Mouse (Mus musculus) midbrain, embryonic 16.5 days (tissue): ENCODE measurements around the gene Hgfac. TPM values are rescaled to one million over a fixed set of nuclear protein-coding genes. Genes with fewer than 3 reads are reported as not detected.

Source experiments
- ATAC-seq: fragments of 200-750 bp; cut with Nextera tagmentation; 2 replicates; pipeline ENCODE4 v1.8.0; 2017; ENCODE audit warnings: moderate TSS enrichment
- H3K27ac ChIP-seq: fragments of 300-500 bp; sonication (generic); 2 replicates; pipeline ENCODE4 v1.5.1; 2014; ENCODE audit warnings: mild to moderate bottlenecking, low read length, mixed read lengths
- H3K27me3 ChIP-seq: fragments of 300-500 bp; sonication (generic); 2 replicates; pipeline ENCODE4 v1.6.1; 2014; ENCODE audit warnings: low read depth, low read length, mixed read lengths; ENCODE audit not compliant: control insufficient read depth, insufficient read depth
- H3K36me3 ChIP-seq: fragments of 300-500 bp; sonication (generic); 2 replicates; pipeline ENCODE4 v1.6.1; 2014; ENCODE audit warnings: mild to moderate bottlenecking, low read length, moderate library complexity, mixed read lengths; ENCODE audit not compliant: control insufficient read depth, insufficient read depth
- H3K4me1 ChIP-seq: fragments of 300-500 bp; sonication (generic); 2 replicates; pipeline ENCODE4 v1.6.1; 2014; ENCODE audit warnings: mild to moderate bottlenecking, low read length, mixed read lengths; ENCODE audit not compliant: control insufficient read depth, insufficient read depth
- H3K4me2 ChIP-seq: fragments of 300-500 bp; sonication (generic); 2 replicates; pipeline ENCODE4 v1.6.1; 2014; ENCODE audit warnings: mild to moderate bottlenecking, low read length, mixed read lengths
- H3K4me3 ChIP-seq: fragments of 300-500 bp; sonication (generic); 2 replicates; pipeline ENCODE4 v1.5.1; 2014; ENCODE audit warnings: low read depth, mild to moderate bottlenecking, low read length, moderate library complexity, mixed read lengths
- H3K9ac ChIP-seq: fragments of 300-500 bp; sonication (generic); 2 replicates; pipeline ENCODE4 v1.6.1; 2014; ENCODE audit warnings: low read depth, low read length, mixed read lengths
- H3K9me3 ChIP-seq: fragments of 300-500 bp; sonication (generic); replicated peaks from 2 replicates; pipeline ENCODE4 v1.6.1; 2014; ENCODE audit warnings: mild to moderate bottlenecking, low read length, mixed read lengths; ENCODE audit not compliant: control insufficient read depth, poor library complexity, severe bottlenecking
- WGBS: fragments of 180-500 bp; shearing (Covaris S2); extraction: QIAGEN DNeasy Blood & Tissue Kit; methylation state at CpG from one replicate; pipeline ENCODE4 v1.1.7; 2014; 5-methylcytosine and 5-hydroxymethylcytosine counted together
- polyA plus RNA-seq: library from polyadenylated mRNA; unstranded; fragments of >200 nt; fragmentation: Nextera tagmentation; extraction: Ambion mirVana; gene quantifications from 2 replicates; pipeline ENCODE4 v1.2.1, GENCODE M21; 2015

Hgfac gene
- polyA plus RNA-seq, 1 experiment from 2014 or later, result 0.16 TPM

- no peak overlapping the region for H3K27ac ChIP-seq
- WGBS, result 90% methylated on average over 6 of the region's 6 CpGs
- peaks cover 4% of the 10 kb centered on the region; the same call in 1 of the 2 replicates for H3K36me3 ChIP-seq
- no peaks in the 10 kb centered on the region for H3K27me3 ChIP-seq
- no peaks in the 10 kb centered on the region for H3K9me3 ChIP-seq
- no peak overlapping the region for H3K4me3 ChIP-seq
- H3K4me2 ChIP-seq, result no peak overlapping the region
- H3K4me1 ChIP-seq, result no peaks in the 10 kb centered on the region; the same call in 1 of the 2 replicates
- no peak overlapping the region for H3K9ac ChIP-seq
- no peak for ATAC-seq
These were observed 30.5 kb downstream of the Hgfac start for GRCm38 (mm10) chr5:35071855-35072254.

- Histone ChIP-seq H3K4me2 (no peak overlapping the region), H3K27ac (no peak overlapping the region), H3K9ac (no peak overlapping the region), H3K9me3 (no peaks in the 10 kb centered on the region), H3K4me3 (no peak overlapping the region), H3K36me3 (peaks cover 4% of the 10 kb centered on the region; the same call in 1 of the 2 replicates), H3K4me1 (no peaks in the 10 kb centered on the region; the same call in 1 of the 2 replicates), H3K27me3 (no peaks in the 10 kb centered on the region)
- 76% methylated on average over 11 of the region's 11 CpGs for WGBS
- ATAC-seq, result no peak
These were observed 31.9 kb downstream of the Hgfac start for GRCm38 (mm10) chr5:35073235-35073634.

DNA sequence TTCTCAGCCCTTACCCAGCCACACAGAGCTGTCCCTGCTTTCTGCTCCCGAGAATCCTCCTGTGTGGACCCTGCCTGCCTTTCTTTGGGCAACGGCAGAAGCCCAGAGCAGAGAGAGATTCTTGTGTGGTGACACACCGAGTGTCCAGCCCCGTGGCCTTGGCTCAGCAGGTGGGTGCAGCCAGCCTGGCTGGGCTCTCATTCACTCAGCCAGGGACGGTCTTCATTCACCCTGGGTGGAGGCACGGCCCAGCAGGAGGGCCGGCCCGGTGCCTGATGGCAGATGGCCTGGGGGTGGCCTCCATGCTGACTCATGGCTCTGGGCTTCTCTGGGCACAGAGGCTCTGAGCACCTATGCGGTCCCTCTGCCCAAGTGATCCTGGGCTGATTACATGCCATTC, 32.7 kb downstream of the Hgfac start:
- Histone ChIP-seq H3K4me2 (no peak overlapping the region), H3K36me3 (peaks cover 4% of the 10 kb centered on the region; the same call in 1 of the 2 replicates), H3K27me3 (no peaks in the 10 kb centered on the region), H3K27ac (no peak overlapping the region), H3K9me3 (no peaks in the 10 kb centered on the region), H3K9ac (no peak overlapping the region), H3K4me3 (no peak overlapping the region), H3K4me1 (no peaks in the 10 kb centered on the region; the same call in 1 of the 2 replicates)
- ATAC-seq, result no peak
- WGBS, result 61% methylated on average over 9 of the region's 9 CpGs

DNA sequence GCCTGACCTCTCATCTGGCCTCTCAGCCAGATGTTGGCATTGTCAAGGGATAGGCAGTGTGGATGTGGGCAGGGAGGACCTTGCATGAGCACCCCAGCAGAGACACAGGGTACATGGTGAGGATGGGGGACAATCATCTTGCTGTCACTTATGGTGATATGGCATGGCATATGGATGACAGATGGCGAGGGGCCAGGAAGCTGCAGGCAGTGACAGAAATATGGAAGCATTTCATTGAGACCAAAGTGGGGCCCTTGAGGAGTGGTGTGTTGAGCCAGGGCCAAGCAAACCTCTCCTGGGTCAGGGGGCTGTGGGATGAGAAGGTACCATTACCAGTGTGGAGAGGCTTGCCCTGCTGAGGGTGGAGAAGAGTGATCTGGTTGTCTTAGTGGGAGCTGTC, 35.1 kb downstream of the Hgfac start:
- Histone ChIP-seq H3K9ac (no peak overlapping the region), H3K4me1 (no peaks in the 10 kb centered on the region), H3K27me3 (peaks cover 2% of the 10 kb centered on the region; the same call in 1 of the 2 replicates), H3K4me3 (no peak overlapping the region), H3K4me2 (no peak overlapping the region), H3K9me3 (no peaks in the 10 kb centered on the region), H3K36me3 (peaks cover 4% of the 10 kb centered on the region; the same call in 1 of the 2 replicates), H3K27ac (no peak overlapping the region)
- no peak for ATAC-seq
- 93% methylated on average over 1 of the region's 1 CpGs for WGBS

DNA sequence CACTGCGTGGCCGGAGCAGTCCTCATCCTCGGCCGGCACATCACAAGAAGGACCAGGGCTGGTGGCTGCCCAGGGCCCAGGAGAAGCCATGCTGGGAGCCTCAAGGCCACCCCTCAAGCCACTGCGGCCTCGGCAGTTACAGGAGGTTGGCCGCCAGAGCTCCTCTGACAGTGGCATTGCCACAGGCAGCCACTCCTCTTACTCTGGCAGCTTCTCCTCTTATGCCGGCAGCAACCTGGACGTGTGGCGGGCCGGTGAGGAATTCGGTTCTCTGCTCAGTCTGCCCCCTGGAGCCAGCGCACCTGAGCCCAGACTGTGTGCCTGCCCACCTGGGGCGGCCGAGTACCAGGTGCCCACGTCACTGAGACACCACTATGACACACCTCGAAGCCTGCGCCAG, 37.8 kb downstream of the Hgfac start:
- Histone ChIP-seq H3K9me3 (no peaks in the 10 kb centered on the region), H3K27ac (no peak overlapping the region), H3K36me3 (peaks cover 4% of the 10 kb centered on the region; the same call in 1 of the 2 replicates), H3K4me2 (no peak overlapping the region), H3K27me3 (peaks cover 2% of the 10 kb centered on the region; the same call in 1 of the 2 replicates), H3K4me1 (no peaks in the 10 kb centered on the region), H3K4me3 (no peak overlapping the region), H3K9ac (no peak overlapping the region)
- WGBS, result 31% methylated on average over 18 of the region's 18 CpGs
- no peak for ATAC-seq

GRCm38 (mm10) chr5:35084913-35085312, 43.6 kb downstream of the Hgfac start:
- 0 out of 2 replicates have a peak overlapping the region, but pooled peaks have one; percentile 10 for H3K9ac ChIP-seq
- 72% methylated on average over 3 of the region's 3 CpGs for WGBS
- H3K27me3 ChIP-seq, result no peaks in the 10 kb centered on the region

DNA sequence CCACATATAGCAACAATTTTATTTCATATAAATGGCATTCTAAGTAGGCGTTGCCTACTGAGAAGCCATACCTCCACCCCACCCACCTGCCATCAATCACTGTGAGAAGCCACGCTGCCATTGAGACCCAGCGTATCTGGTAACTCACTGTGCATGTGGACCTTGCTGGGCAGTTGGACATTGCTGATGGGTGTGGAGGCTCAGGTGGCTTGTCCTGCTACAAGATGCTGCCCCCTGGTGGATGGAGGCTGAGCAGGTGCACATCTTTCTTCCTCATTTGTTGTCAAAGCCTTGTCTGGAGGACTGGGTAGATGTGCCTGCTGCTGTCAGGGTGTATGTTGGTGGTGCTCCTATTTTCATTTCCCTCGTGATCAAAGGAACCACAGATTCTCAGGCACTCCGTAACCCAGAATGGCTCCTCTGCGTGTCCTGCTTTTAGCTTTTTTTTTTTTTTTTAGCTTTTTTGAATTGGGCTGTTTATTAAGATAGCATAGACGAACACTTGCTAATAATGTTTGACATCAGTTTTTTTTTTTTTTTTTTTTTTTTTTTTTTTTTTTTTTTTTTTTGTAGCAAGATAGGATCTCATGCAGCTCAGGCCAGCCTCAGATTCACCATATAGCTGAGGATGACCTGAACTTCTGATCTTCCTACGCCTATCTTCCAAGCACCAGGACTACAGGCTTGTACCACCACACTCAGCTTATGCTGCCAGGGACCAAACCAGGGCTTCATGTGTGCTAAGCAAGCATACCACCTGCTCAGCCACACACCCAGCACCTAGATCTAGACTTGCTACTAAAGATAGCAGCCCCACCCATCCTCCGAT, 47.7 kb downstream of the Hgfac start:
- H3K9ac ChIP-seq, result no peak overlapping the region
- peaks cover 13% of the 10 kb centered on the region for H3K36me3 ChIP-seq
- WGBS, result 70% methylated on average over 9 of the region's 9 CpGs
- H3K27ac ChIP-seq, result no peak overlapping the region
- ATAC-seq, result no peak
- no peak overlapping the region for H3K4me3 ChIP-seq
- H3K4me2 ChIP-seq, result no peak overlapping the region
- H3K9me3 ChIP-seq, result no peaks in the 10 kb centered on the region
- H3K4me1 ChIP-seq, result no peaks in the 10 kb centered on the region
- no peaks in the 10 kb centered on the region for H3K27me3 ChIP-seq

More at GRCm38 (mm10) chr5:35084913-35085312, 43.6 kb downstream of the Hgfac start:
- Histone ChIP-seq H3K4me2 (no peak overlapping the region), H3K9me3 (no peaks in the 10 kb centered on the region), H3K36me3 (no peaks in the 10 kb centered on the region), H3K27ac (no peak overlapping the region), H3K4me1 (no peaks in the 10 kb centered on the region), H3K4me3 (no peak overlapping the region)
- no peak for ATAC-seq

- no peak overlapping the region for H3K4me3 ChIP-seq
- no peak for ATAC-seq
- no peaks in the 10 kb centered on the region for H3K9me3 ChIP-seq
- no peaks in the 10 kb centered on the region for H3K27me3 ChIP-seq
- no peak overlapping the region for H3K27ac ChIP-seq
- H3K9ac ChIP-seq, result no peak overlapping the region
- H3K4me2 ChIP-seq, result no peak overlapping the region
- H3K36me3 ChIP-seq, result peaks cover 14% of the 10 kb centered on the region
- H3K4me1 ChIP-seq, result no peaks in the 10 kb centered on the region
- WGBS, result 86% methylated on average over 5 of the region's 5 CpGs
These were observed 48.3 kb downstream of the Hgfac start for GRCm38 (mm10) chr5:35089614-35089963.

- Histone ChIP-seq H3K36me3 (peaks cover 29% of the 10 kb centered on the region), H3K27me3 (no peaks in the 10 kb centered on the region), H3K4me1 (no peaks in the 10 kb centered on the region), H3K9me3 (no peaks in the 10 kb centered on the region), H3K27ac (no peak overlapping the region), H3K4me3 (no peak overlapping the region), H3K4me2 (no peak overlapping the region), H3K9ac (no peak overlapping the region)
- WGBS, result 86% methylated on average over 3 of the region's 3 CpGs
- no peak for ATAC-seq
These were observed 50.3 kb downstream of the Hgfac start for GRCm38 (mm10) chr5:35091636-35092035.
